Mouse (Mus musculus): ENCODE results near the gene Nsmf. TPM values are rescaled to one million over a fixed set of nuclear protein-coding genes. Genes with fewer than 3 reads are reported as not detected.

The Nsmf gene
- total RNA-seq, 1 experiment from 2014 or later: 28.9 TPM

Other genes with a start within 250 kb of the Nsmf start
- 136 and 149 TPM in 2 replicates for gene Ehmt1, start 134.7 kb upstream of the Nsmf start, total RNA-seq (2017)
- 89.9 and 103 TPM in 2 replicates for gene Arrdc1, start 119.1 kb upstream of the Nsmf start, total RNA-seq (2017)
- gene Zmynd19, start 104.6 kb upstream of the Nsmf start, total RNA-seq (2017): 39.8 and 53.3 TPM in 2 replicates
- 22.3 and 28.9 TPM in 2 replicates for gene Dph7, start 92.0 kb upstream of the Nsmf start, total RNA-seq (2017)
- 67.4 and 81.5 TPM in 2 replicates for gene Mrpl41, start 79.3 kb upstream of the Nsmf start, total RNA-seq (2017)
- gene Pnpla7, start 78.3 kb upstream of the Nsmf start, total RNA-seq (2017): 41.2 and 70.3 TPM in 2 replicates
- not detected in 2 replicates for gene Entpd8, start 25.9 kb downstream of the Nsmf start, total RNA-seq (2017)
- gene Noxa1, start 40.8 kb downstream of the Nsmf start, total RNA-seq (2017): 1.0 TPM in 1 of 2 replicates, not detected in the other
- 2.6 and 4.4 TPM in 2 replicates for gene Nrarp, start 126.4 kb downstream of the Nsmf start, total RNA-seq (2017)
- gene Tor4a, start 142.5 kb downstream of the Nsmf start, total RNA-seq (2017): 30.0 and 33.3 TPM in 2 replicates
- gene Nelfb, start 157.1 kb downstream of the Nsmf start, total RNA-seq (2017): 40.1 and 53.5 TPM in 2 replicates
- not detected in 2 replicates for gene Stpg3, start 160.3 kb downstream of the Nsmf start, total RNA-seq (2017)
- not detected in 2 replicates for gene Fam166a, start 164.4 kb downstream of the Nsmf start, total RNA-seq (2017)
- gene Tubb4b, start 170.3 kb downstream of the Nsmf start, total RNA-seq (2017): 426 and 473 TPM in 2 replicates
- gene Slc34a3, start 180.0 kb downstream of the Nsmf start, total RNA-seq (2017): 0.81 TPM in 1 of 2 replicates, not detected in the other
- not detected in 2 replicates for gene Rnf224, start 182.4 kb downstream of the Nsmf start, total RNA-seq (2017)
- gene Rnf208, start 187.9 kb downstream of the Nsmf start, total RNA-seq (2017): 0.50 TPM in 1 of 2 replicates, not detected in the other
- not detected in 2 replicates for gene Cysrt1, start 188.1 kb downstream of the Nsmf start, total RNA-seq (2017)
- gene AL732309.1, start 192.5 kb downstream of the Nsmf start, total RNA-seq (2017): 1.4 and 5.1 TPM in 2 replicates
- 9.9 and 10.8 TPM in 2 replicates for gene Tmem203, start 201.1 kb downstream of the Nsmf start, total RNA-seq (2017)
- 8.2 and 10.6 TPM in 2 replicates for gene Tprn, start 208.3 kb downstream of the Nsmf start, total RNA-seq (2017)
- 46.4 and 82.9 TPM in 2 replicates for gene Ssna1, start 218.1 kb downstream of the Nsmf start, total RNA-seq (2017)
- 39.0 and 46.9 TPM in 2 replicates for gene Anapc2, start 218.1 kb downstream of the Nsmf start, total RNA-seq (2017)
- gene Tmem210, start 233.8 kb downstream of the Nsmf start, total RNA-seq (2017): not detected in 2 replicates
- gene Lrrc26, start 235.6 kb downstream of the Nsmf start, total RNA-seq (2017): not detected in 2 replicates